Mouse (Mus musculus) erythroblast, embryonic 14.5 days (primary cell): ENCODE results near the gene Pard3.

ENCODE experiments used
- GATA1 ChIP-seq: IDR thresholded peaks from 2 replicates; pipeline ENCODE4 v1.6.1; 2012; ENCODE audit warnings: low read length, inconsistent platforms, mixed read lengths
- TAL1 ChIP-seq: IDR thresholded peaks from 3 replicates; pipeline ENCODE4 v1.6.1; 2012; ENCODE audit warnings: low read length, inconsistent platforms, mixed read lengths

- no peak for TF ChIP-seq TAL1
- TF ChIP-seq GATA1 = no peak
Measured at GRCm38 (mm10) chr8:127113209-127113608, 49.5 kb downstream of the Pard3 start.
